Mouse (Mus musculus) c-Kit-negative CD71-positive TER-119-positive erythroid progenitor cells, embryonic 14.5 days (primary cell): ENCODE measurements around the gene Armc7.
"Not testable (repeated sequence)": the region's sequence is repeated elsewhere in the genome, so short reads cannot be mapped to it uniquely, and the experiment has no call there.

Experiments used
- DNase-seq: peaks from one replicate; pipeline ENCODE4 v3.0.0-alpha.2; 2013; ENCODE audit warnings: low read depth, low spot score

The Armc7 gene

DNA sequence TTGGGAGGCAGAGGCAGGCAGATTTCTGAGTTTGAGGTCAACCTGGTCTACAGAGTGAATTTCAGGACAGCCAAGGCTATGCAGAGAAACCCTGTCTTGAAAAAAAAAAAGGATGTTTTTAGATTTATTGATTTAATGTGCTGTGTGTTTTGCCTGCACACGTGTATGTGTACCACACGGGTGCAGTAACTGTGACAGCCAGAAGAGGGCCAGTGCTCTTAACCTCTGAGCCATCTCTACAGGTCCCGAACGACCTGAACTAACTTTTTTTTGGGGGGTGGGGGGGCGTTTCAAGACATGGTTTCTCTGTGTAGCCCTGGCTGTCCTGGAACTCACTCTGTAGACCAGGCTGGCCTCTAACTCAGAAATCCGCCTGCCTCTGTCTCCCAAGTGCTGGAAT lies 20.6 kb upstream of the Armc7 start:
- DNase-seq, result not testable (repeated sequence)

DNA sequence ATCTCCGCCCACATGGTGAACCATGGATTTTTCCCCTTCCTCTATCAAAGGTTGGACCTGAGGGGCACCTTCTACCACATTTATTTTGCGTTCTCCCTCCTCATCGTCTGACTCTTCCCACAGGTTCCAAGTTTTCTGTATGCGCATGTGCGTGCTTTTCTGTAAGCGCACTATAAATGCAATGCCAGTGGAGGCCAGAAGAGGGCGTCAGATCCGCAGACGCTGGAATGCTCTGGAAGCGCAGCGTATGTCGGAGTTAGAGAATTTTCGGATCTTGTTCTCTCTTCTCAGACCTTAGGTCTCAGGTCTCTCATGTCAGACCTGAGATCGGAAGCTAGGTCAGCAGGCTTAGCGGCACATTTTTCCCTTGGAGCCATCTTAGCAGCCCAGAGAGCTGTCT lies 19.8 kb upstream of the Armc7 start:
- DNase-seq, result no peak

DNA sequence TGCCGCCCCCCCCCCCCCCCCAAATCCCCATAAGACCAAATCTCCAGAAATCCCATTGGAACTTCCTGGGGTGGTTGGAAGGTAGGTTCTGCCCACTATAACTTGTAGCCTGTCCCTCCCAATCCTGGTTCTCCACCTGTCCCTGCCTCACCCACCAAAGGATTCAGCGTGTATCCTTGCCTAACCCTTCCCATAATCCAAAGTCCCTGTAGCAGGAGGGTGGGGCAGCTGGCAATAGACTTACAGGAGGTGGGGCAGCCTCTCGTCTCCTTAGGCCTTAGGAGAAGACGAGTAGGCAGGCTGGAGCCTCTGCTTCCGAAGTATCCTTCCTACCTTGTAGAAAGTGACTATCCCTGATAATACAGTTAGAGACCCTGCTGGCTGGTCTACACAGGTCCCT lies 19.3 kb upstream of the Armc7 start:
- no peak for DNase-seq

DNA sequence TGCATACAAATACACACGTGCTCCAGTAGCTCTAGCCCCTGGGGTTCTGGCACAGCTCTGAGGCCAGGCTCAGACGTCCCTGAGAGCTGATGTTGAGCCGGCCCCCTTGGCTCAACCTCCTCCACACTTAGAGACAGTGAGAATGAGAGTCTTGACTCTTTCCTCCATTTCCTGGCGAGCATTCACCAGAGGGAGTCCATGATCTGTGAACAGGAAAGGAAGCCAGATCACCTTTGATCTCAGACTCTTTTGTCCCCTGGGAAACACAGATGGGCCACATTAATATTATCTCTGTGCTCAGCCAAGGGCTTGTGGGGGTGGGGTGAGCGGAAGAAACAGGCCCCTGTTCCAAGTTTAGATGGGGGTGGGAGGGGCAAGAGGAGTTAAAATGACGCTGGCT lies 18.1 kb upstream of the Armc7 start:
- DNase-seq, result no peak

DNA sequence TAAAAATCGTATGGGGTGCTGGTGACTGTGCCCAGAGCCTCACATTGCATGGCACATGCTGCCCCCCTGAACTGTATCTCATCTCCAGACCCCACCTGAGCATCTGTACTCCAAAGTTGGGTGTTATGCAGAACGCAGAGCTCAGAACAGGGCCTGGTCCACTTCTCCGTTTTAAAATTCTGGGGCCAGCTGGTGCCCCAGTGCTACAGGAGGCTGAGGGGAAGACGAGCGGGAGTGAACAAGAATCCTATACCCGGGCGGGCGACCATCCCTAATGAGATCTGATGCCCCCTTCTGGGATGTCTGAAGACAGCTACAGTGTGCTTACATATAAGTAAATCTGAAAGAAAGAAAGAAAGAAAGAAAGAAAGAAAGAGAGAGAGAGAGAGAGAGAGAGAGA lies 14.5 kb upstream of the Armc7 start:
- DNase-seq, result no peak

DNA sequence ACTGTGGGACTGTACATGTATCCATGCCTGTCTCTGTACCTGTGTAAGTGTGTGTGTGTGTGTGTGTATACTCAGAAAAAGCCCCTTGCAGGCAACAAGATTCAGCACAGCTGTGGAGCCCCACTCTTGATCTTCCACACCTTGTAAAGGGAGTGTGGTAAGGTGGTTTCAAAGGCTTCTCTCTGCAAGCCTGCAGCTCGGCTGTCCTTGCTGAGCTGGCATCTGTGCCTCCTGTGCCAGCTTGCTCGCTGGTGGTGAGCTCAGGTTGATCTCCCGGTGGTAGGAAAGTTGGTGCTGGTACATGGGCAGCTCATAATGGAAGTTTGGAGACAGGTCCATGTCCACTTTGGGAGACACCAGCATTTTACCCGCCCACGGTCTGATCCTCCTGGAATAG lies 13.6 kb upstream of the Armc7 start:
- no peak for DNase-seq

DNA sequence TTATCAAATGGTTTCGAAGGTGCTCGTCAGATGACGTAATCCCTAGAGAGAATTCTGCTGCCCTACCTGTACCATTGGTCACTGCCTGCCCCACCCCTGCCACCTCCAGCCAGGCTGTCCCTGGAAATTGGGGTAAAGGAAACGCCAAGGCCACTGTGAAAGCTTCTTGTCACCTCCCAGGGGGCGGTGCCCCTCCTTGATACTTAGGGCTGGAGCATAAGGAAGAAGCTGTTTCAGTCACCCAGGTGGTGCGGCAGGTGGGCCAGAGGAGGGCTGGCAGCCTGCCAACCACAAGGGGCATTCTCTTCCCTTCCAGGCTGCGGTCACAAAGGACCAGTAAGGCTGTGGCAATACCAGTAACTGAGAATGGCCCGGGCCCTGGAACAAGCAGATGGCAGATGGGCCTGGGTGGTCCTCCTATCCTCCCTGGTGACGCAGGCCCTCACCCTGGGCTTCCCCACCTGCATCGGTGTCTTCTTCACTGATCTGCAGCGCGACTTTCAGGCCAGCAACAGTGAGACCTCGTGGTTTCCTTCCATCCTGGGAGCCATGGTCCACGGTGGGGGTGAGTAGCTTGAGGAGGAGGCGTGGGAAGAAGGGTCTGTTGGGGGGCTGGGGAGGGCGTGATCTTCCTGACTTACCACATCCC lies 13.1 kb upstream of the Armc7 start, which contains the start of gene Slc16a5:
TSS of gene Slc16a5 (plus strand) at position 232 of the 649 bp plus-strand sequence.
- DNase-seq, result no peak

DNA sequence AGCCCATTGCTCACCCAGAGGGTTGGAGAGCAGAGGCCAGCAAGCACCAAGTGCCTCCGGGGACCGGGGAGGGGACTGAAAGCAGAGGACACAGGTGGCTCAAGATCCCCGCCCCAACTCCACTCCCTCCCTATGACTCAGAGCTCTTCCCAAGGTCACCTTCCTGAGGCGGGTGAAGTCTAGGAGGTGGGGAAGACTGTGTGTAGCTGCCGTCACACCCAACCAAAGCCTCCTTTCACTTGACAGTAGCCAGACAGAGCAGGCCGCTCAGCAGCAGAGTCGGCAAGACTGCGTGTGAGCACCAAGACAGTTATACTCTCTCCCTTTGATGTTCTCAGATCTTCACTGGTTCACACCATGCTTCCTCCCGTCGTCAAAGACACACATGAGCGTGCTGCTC lies 12.1 kb upstream of the Armc7 start:
- DNase-seq, result no peak

DNA sequence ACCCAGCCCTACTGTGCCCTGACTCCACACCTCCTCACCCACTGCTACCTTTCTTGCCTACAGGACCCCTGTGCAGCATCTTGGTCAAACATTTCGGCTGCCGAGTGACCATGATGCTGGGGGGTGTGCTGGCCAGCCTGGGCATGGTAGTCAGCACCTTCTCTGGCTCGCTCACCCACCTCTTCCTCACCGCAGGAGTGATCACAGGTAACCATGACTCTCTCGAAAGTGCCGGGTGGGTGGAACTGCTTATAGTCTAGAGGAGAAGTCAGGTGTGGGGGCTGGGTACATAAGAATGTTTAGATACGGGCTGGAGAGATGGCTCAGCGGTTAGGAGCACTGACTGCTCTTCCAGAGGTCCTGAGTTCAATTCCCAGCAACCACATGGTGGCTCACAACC lies 10.6 kb upstream of the Armc7 start:
- DNase-seq, result no peak

DNA sequence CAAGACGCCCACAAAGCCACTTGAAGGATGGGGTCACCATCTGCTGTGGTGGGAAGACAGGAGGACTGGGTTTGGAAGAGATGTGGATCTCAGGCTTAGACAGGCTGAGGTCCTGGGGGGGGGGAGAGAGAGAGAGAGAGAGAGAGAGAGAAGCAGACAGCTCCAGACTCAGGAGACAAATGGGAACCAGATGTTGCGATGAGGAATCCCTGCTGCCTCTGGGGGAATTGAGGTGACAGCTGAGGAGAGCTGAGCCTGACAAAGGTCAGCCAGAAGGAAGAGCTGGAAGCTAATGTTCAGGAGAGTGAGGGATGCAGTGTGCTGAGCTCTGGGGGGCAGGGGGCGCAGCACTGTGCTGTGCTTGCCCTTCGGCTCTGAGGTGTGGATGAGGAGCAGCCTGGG lies 8.2 kb upstream of the Armc7 start:
- no peak for DNase-seq

DNA sequence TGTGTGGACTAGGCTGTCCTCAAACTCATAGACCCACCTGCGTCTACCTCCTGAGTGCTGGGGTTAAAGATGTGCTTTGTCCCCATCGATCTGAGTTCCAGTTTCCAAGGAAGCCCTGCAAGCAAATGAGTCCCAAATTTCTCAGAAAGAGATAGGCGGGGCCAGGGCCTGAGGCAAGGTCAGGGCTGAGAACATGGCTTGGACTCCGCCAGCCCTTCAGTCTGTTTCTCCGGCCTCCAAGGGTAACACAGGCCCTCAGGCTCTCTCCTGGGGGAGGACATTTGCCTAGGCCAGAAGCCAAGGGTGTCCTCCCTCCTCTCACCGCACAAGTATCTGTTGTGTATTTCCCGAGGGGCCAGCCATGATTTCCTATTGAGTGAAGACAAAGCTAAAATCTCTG lies 3.3 kb upstream of the Armc7 start:
- no peak for DNase-seq

DNA sequence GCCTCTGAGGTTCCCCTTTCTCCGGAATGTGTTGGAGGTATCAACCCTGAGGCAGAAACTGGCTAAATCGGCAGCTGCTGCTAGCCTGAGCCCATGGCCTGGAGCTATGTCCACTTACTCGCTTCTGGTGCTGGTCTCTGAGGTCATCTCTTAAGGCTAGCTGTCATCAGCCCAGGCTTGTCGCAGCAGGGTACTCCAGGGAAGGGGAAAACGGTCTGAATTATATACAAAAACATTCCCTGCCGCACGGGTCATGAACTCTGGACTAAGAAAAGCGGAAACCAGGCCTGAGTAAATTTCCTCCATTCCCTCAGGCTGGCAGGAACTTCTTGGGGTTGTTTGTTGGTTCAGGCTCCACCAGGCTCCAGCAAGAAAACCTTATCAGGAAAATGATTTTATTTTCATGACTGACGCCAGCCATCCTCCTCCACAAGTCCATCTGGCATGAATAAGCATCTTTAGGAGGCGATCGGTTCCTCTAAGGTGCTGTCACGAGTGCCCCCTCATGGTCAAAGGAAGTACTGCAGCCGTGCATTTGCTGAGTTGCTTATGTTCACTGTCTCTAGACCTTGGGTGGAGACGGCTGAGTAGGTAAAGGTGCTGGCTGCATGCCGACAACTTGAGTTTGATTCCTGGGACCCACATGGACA lies 1.7 kb upstream of the Armc7 start:
- DNase-seq, result peak; percentile 98

DNA sequence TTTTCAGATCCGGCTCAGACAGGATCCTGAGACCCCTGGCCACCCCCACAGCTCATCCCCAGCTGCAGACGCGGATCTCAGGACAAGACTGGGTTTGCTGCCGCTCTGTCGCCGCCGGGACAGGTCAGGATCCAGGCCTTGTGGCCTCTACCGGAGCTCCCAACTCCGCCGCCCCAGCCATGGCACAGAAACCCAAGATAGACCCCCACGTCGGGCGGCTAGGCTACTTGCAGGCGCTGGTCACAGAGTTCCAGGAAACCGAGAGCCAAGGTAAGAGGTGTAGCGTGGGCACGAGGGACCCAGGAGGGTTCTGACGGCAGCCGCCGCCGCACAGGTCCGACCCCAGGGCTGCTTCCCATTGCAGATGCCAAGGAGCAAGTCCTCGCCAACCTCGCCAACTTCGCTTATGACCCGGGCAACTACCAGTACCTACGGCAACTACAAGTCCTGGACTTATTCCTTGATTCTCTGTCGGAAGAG lies 331 bp downstream of the Armc7 start:
- DNase-seq, result no peak

DNA sequence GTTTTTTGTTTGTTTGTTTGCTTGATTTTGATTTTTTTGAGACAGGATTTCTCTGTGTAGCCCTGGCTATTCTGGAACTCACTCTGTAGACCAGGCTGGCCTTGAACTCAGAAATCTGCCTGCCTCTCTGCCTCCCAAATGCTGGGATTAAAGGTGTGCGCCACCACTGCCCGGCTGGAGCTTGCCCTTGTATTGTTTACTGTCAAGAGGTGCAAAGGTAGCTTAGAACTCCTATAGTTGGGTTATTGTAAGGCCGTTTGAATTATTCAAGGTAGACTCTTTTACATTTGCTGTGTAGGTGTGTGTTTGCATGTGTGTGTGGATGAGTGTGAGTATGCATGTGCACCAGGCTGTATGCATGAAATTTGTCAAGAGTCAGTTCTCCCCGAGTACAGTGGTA lies 1.2 kb downstream of the Armc7 start:
- DNase-seq, result not testable (repeated sequence)

DNA sequence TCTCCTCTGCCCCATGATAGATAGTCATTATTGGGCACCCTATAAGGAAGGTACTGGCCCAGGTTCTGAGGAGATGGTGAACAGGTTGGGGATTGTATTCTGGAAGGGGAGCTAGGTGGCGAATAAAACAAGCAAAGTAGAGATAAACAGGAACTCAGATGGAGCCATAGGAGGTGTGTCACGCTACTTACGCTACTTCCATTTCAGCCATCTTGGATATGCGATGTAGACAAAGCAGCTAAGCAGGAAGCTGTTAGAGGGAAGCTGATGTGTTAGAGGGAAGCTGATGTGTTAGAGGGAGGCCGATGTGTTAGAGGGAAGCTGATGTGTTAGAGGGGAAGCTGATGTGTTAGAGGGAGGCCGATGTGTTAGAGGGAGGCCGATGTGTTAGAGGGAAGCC lies 1.9 kb downstream of the Armc7 start:
- DNase-seq, result not testable (repeated sequence)

DNA sequence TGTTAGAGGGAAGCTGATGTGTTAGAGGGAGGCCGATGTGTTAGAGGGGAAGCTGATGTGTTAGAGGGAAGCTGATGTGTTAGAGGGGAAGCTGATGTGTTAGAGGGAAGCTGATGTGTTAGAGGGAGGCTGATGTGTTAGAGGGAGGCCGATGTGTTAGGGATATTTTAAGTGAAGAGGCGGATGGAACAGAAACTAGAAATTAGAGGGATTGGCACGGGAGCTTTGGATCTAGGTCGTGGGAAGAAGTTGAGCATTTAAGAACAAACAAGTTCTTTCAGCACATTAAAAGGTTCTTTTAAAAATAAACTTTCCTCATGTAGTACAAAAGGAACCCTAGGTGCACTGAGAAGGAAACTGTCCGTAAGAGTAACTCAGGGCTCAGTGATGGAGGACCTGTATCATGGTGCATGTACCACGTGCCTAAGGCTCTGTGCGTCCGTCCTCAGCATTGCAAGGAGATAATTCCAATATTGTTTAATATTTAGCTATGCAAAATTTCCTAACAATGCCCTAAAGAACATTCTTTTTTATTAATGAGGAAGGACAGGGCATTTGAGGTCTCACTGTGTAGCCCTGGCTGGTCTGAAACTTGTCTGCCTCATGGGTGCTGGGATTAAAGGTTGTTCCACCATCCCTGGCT lies 3.0 kb downstream of the Armc7 start:
- no peak for DNase-seq

DNA sequence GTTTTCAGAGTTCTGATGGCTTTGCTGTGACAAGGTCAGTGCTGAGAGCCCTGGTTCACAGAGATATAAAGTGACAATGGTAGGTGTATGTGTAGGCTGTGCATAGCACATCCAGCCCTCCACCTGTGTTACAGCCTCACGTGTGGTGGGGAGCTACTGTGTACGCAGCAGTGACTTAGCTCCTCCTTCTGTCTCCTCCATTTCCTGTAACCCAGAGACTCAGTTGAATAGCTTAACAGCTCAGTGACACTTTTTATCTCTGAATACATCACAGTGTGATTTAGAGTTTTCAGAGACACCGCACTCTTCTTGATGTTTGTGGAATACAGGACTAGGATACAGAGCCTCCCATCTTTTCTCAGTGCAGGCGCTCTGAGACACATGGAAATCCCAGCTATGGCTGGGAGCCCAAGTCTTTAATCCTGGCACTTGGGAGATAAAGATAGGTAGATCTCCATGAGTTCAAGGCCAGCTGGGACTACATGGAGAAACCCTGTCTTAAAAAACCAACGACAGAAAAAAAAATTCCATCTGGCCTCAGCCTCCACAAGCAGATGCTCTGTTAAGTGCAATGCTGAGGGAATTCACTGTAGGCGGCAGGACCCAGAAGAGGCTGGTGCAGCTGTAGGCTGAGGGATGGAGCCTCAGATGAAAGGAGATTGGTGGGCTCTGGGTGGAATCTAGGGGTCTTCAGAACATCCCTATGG lies 6.2 kb downstream of the Armc7 start:
- no peak for DNase-seq

DNA sequence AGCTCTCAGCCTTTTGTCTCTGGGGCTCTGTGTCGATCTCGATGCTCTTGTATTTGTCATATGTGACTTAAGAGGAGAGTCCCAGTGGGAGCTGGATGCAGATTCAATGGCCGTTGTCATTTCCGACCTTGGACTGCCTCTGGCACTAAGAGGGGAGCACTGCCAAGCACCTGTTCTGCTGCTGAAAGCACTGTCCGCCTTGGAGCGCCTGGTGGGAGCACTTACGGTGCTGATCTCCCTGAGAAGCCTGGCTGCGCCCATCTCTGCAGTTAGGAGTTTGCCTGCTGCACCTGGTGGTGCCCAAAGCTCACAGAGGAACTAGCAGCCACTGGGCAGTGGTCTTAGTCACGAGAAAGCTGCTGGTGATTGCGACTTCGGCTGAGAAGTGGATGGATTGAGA lies 7.8 kb downstream of the Armc7 start:
- no peak for DNase-seq

DNA sequence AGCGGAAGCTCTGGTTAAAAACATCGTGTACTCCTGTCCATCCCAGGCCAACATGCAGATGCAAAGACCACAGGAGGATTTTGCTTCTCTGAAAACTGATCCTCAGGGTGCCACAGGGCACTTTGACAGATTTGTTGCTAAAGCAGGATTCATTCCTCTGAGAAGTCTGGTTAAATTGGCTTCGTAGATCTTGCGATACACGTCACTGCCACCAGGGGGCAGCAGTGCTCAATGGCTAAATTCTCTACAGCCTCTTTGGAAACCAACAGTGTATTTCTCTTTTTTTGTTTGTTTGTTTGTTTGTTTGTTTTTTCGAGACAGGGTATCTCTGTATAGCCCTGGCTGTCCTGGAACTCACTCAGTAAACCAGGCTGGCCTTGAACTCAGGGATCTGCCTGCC lies 8.3 kb downstream of the Armc7 start:
- DNase-seq, result peak; percentile 82

DNA sequence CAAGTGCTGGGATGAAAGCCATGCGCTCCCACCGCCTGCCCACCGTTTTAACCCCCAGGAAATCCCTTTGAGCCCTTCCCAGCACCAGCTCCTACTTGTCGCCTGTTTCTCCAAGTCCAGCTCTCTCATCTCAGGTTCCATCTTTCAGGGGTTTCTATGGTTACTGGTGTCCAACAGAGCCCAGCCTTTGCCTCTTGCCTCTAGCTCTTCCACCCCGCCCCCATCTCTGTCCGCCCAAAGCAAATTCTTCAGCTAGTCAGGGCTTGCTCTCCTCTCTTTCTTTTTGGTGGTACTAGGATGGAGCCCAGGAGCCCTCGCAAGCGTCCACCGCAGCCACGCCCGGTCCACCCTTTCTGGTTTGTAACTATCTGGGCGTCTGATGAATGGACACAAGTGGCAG lies 9.7 kb downstream of the Armc7 start:
- DNase-seq, result no peak

DNA sequence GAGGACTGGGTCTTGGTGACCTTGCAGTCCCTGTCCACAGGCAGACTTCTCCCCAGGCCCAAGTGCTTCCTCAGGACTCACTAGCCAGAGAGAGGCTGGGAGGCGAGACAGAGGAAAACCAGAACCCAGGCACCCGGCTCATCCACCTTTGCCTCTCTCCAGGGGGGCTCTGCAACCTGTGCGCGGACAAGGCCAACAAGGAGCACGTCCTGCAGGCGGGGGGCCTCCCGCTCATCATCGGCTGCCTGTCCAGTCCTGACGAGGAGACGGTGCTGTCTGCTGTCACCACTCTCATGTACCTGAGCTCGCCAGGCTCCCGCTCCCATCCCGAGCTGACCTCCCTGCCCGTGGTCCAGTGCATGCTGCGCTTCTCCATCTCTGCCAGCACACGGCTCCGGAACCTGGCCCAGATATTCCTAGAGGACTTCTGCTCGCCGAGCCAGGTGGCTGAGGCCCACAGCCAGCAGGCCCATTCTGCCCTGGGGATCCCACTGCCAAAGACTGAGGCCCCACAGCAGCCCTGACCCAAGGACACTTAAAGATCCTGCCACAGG lies 13.2 kb downstream of the Armc7 start:
- DNase-seq, result no peak
